Mouse (Mus musculus) intestine, embryonic 14.5 days (tissue): ENCODE data around the gene Mier2. TPM values are rescaled to one million over a fixed set of nuclear protein-coding genes. Genes with fewer than 3 reads are reported as not detected.

ENCODE experiments used
- ATAC-seq: fragments of 200-750 bp; cut with Nextera tagmentation; replicated peaks from 2 replicates; pipeline ENCODE4 v1.8.0; 2017; ENCODE audit warnings: low read depth, moderate number of reproducible peaks, moderate TSS enrichment, moderate library complexity; ENCODE audit not compliant: low FRiP score, low TSS enrichment
- DNase-seq: peaks from one replicate; pipeline ENCODE4 v3.0.0-alpha.2; 2018; ENCODE audit warnings: low spot score
- H3K27ac ChIP-seq: fragments of 300-500 bp; sonication (generic); 2 replicates; pipeline ENCODE4 v1.5.1; 2014; ENCODE audit warnings: low read depth, mild to moderate bottlenecking, control low read depth
- H3K27me3 ChIP-seq: fragments of 300-500 bp; sonication (generic); replicated peaks from 2 replicates; pipeline ENCODE4 v1.6.1; 2014; ENCODE audit warnings: low read length, control low read depth; ENCODE audit not compliant: control insufficient read depth, insufficient read depth
- H3K36me3 ChIP-seq: fragments of 300-500 bp; sonication (generic); 2 replicates; pipeline ENCODE4 v1.6.1; 2014; ENCODE audit warnings: low read length, control low read depth; ENCODE audit not compliant: control insufficient read depth, insufficient read depth
- H3K4me1 ChIP-seq: fragments of 300-500 bp; sonication (generic); replicated peaks from 2 replicates; pipeline ENCODE4 v1.6.1; 2014; ENCODE audit warnings: low read length, control low read depth, mixed read lengths; ENCODE audit not compliant: control insufficient read depth, insufficient read depth
- H3K4me2 ChIP-seq: fragments of 300-500 bp; sonication (generic); 2 replicates; pipeline ENCODE4 v1.6.1; 2014; ENCODE audit warnings: low read length
- H3K4me3 ChIP-seq: fragments of 300-500 bp; sonication (generic); 2 replicates; pipeline ENCODE4 v1.5.1; 2014; ENCODE audit warnings: low read depth, low read length, control low read depth, mixed read lengths
- H3K9ac ChIP-seq: fragments of 300-500 bp; sonication (generic); 2 replicates; pipeline ENCODE4 v1.6.1; 2014; ENCODE audit warnings: mild to moderate bottlenecking, low read length
- H3K9me3 ChIP-seq: fragments of 300-500 bp; sonication (generic); 2 replicates; pipeline ENCODE4 v1.6.1; 2016; ENCODE audit warnings: low read length, control low read depth; ENCODE audit not compliant: control insufficient read depth
- WGBS: fragments of 180-500 bp; shearing (Covaris S2); extraction: QIAGEN DNeasy Blood & Tissue Kit; methylation state at CpG from one replicate; pipeline ENCODE4 v1.1.7; 2014; 5-methylcytosine and 5-hydroxymethylcytosine counted together
- polyA plus RNA-seq: library from polyadenylated mRNA; unstranded; fragments of >200 nt; fragmentation: Nextera tagmentation; extraction: Ambion mirVana; gene quantifications from 2 replicates; pipeline ENCODE4 v1.2.1, GENCODE M21; 2014

Mier2 gene
- 47.9 and 48.0 TPM in 2 replicates for polyA plus RNA-seq

DNA sequence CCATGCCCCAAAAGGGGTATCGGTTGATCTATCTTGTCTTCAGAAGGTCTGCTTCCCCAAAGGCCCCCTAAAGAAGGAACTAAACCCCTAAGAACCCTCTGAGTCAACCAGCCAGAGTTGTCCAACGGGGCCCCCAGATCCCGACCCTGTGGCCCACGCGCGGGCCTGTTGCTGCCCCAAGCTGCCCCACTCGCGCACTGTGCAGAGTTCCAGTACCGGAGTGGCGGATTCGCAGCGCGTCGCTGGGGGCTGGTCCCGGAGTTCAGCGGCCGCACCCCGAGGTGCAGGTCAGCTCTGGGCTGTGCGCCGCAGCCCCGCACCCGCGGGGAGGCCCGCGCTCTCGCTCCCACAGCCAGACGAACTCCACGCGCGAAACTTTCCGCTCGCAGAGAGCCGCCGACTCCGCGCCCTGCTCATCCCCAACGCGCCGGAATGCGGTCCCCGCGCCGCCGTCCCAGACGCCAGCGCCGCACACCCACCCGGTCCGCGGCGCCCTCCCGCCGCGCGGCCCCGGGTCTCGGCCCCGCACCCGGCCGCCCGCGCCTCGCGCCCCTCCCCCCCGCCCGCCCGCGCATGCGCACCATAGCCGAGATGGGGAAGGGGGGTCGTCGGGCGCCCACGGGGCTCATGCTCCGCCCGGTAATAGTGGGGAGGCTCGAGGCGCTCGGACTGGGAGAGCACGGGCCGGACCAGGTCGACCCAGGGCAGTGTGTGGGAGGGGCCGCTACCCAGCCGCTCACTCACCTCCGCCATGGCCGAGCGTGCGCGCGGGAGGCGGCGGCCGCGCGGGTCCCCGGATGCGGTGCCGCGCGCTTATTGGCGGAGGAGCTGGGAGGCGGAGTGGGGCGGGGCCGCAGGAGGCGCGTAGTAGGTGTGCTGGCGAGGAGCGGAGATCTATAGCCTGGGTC, at the start of gene Mier2:
Gene Mier2, minus strand, starts transcription at position 870 of the 908 bp plus-strand sequence.
- Histone ChIP-seq H3K9me3 (no peaks in the 10 kb centered on the region), H3K4me1 (peaks cover 20% of the 10 kb centered on the region), H3K27me3 (no peaks in the 10 kb centered on the region), H3K4me3 (peak within 1 kb of the TSS; percentile 96), H3K4me2 (peak within 1 kb of the TSS; percentile 83), H3K9ac (peak within 1 kb of the TSS; percentile 95), H3K27ac (0 out of 2 replicates have a peak within 1 kb of the TSS, but pooled peaks have one; percentile 33), H3K36me3 (peaks cover 9% of the 10 kb centered on the region)
- peak; percentile 90 for DNase-seq
- WGBS = under 1% methylated on average over 97 of the region's 108 CpGs
- peak; percentile 89 for ATAC-seq

DNA sequence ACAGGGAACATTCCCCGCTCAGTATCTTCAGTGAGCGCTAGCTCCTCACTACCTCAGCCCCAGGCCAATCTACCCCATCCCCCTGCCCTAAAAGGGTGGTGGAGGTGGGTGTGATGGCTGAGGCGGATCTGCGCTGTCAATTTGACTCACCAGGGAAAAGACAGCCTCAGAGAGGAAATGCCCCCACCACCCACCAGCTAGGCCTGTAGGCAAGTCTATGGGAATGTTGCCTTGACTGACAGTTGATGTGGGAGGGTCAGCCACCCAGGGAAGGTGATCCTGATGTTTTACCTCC, 42.9 kb upstream of the Mier2 start:
- ATAC-seq (no peak), DNase-seq (no peak)
- H3K9ac ChIP-seq = no peak overlapping the region
- H3K4me2 ChIP-seq = no peak overlapping the region
- H3K4me3 ChIP-seq = no peak overlapping the region
- no peaks in the 10 kb centered on the region for H3K9me3 ChIP-seq
- H3K27me3 ChIP-seq = no peaks in the 10 kb centered on the region
- no peak overlapping the region for H3K27ac ChIP-seq
- H3K36me3 ChIP-seq = no peaks in the 10 kb centered on the region
- no peaks in the 10 kb centered on the region for H3K4me1 ChIP-seq
- 75% methylated on average over 4 of the region's 4 CpGs for WGBS

DNA sequence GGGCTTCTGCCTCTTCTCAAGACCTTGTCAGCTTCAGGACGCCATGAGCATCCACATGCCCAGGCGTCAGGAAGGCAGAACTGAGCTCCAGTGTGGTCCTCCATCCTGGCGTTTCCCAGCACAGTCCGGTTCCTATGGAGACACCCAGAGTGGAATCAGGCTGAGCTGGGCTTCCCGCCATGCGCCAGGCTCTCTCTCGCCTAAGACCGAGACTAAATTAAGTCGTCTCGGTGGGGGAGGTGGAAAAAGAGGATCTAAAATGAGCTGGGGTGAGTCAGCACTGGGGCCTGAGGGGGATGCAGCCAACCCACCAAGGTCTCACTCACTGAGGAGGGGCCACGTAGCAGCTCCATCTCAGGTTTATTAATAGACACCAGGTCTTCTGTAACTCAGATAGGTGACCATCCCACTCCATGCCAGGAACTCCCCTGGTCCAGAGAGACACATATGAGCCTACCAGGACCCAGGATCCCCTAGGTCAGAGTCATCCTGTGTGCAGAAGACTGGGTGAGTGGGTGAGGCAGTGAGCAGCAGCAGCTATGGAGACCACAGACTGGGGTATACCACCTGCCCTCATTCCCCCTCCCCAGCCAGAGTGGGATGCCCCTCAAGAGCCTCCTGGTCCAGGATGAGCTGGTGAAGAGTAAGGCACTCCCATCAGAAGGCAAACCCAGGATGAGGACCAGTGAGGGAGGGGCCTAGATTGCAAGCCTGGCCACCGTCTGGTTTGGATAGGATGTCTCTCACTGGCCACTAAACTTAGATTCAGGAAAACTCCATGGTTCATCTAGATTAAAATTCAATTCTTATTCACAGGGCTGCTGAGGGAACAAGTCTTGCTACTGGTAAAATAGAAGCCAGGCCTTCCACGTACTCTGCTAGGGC, 42.3 kb upstream of the Mier2 start:
- Histone ChIP-seq H3K4me1 (no peaks in the 10 kb centered on the region), H3K4me3 (no peak overlapping the region), H3K9me3 (no peaks in the 10 kb centered on the region), H3K27ac (no peak overlapping the region), H3K4me2 (no peak overlapping the region), H3K36me3 (no peaks in the 10 kb centered on the region), H3K9ac (no peak overlapping the region), H3K27me3 (no peaks in the 10 kb centered on the region)
- DNase-seq (no peak), ATAC-seq (no peak)
- WGBS = 40% methylated on average over 13 of the region's 13 CpGs

DNA sequence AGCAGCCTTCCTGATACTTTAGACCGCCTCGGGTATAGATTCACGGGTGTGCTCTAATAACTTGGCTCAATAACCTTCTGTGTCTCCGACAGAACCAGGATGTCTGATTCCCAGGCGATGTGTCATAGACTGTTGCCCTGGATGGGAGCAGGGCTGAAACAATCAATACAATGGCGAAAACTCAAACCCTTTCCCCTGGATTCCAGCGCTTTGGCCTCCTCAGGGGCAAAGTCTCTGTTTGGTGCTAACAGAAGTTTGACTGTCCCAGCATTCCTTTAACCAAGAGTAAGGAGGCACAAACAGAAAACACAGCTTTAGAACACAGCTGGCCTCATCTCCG, 40.6 kb upstream of the Mier2 start:
- WGBS = 59% methylated on average over 8 of the region's 8 CpGs
- no peak overlapping the region for H3K4me3 ChIP-seq
- no peaks in the 10 kb centered on the region for H3K36me3 ChIP-seq
- DNase-seq (no peak), ATAC-seq (0 out of 2 replicates have a peak, but pooled peaks have one; percentile 14)
- no peaks in the 10 kb centered on the region for H3K27me3 ChIP-seq
- no peak overlapping the region for H3K9ac ChIP-seq
- no peak overlapping the region for H3K4me2 ChIP-seq
- H3K4me1 ChIP-seq = no peaks in the 10 kb centered on the region
- no peaks in the 10 kb centered on the region for H3K9me3 ChIP-seq
- H3K27ac ChIP-seq = no peak overlapping the region

DNA sequence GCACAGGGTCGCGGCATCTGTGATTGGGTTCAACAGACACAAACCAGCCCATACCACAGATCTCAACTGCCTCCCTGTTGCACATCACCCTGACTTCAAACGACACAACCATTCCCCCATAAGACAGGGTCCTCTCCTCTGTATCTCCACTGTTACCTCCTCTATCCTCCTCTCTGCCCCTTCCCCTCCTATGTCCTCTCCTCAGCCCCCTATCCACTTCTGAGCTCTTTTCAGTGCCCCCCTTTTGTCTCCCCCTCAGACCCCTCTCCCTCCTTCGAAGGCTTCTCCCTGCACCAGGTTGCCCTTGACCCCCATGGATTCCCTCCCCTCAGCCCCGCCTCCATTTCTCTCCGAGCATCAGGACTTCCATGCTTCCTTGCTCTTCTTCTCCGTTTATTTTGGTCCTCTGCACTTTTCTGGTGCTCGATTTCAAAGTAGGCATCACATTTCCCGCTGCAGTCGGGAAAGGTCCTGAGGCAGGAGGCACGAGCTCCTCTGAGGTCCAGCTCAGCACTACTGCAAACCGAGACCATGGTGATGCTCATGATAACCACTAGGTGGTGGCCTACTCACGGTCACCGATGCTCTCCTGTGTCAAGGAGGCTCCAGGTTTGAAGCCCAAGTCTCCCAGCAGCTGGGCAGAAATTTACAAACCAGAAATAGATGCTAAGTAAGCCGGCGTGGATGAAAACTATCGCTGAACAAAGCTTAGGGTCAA, 40.0 kb upstream of the Mier2 start:
- no peaks in the 10 kb centered on the region for H3K9me3 ChIP-seq
- H3K27me3 ChIP-seq = no peaks in the 10 kb centered on the region
- 0 out of 2 replicates have a peak, but pooled peaks have one; percentile 82 for ATAC-seq
- no peaks in the 10 kb centered on the region for H3K4me1 ChIP-seq
- no peak overlapping the region for H3K4me3 ChIP-seq
- peak; percentile 77 for DNase-seq
- no peak overlapping the region for H3K9ac ChIP-seq
- H3K36me3 ChIP-seq = no peaks in the 10 kb centered on the region
- no peak overlapping the region for H3K27ac ChIP-seq
- WGBS = 15% methylated on average over 17 of the region's 17 CpGs
- H3K4me2 ChIP-seq = no peak overlapping the region

DNA sequence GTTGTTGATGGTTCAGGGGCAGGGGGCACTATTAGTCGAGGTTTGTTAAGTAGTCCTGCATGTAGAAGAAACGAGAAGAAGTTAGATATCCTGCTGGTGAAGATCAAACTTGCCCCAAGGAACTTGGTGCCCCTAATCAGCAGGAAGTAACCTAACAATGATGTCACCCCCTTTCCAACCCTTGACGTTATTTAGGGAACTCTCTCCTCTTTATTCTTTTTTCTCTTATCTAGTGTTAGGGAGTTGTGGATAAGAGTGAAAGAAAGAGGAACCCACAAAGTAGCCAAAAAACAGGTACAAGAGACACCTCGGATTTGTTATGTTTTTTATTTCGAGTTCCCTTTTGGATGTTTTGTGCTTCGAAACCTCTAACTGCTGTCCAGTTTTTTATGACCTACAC, 39.1 kb upstream of the Mier2 start:
- H3K9ac ChIP-seq = no peak overlapping the region
- no peaks in the 10 kb centered on the region for H3K27me3 ChIP-seq
- H3K9me3 ChIP-seq = no peaks in the 10 kb centered on the region
- WGBS = 53% methylated on average over 6 of the region's 6 CpGs
- no peak overlapping the region for H3K27ac ChIP-seq
- ATAC-seq (no peak), DNase-seq (no peak)
- H3K36me3 ChIP-seq = no peaks in the 10 kb centered on the region
- no peak overlapping the region for H3K4me3 ChIP-seq
- no peaks in the 10 kb centered on the region for H3K4me1 ChIP-seq
- H3K4me2 ChIP-seq = no peak overlapping the region

DNA sequence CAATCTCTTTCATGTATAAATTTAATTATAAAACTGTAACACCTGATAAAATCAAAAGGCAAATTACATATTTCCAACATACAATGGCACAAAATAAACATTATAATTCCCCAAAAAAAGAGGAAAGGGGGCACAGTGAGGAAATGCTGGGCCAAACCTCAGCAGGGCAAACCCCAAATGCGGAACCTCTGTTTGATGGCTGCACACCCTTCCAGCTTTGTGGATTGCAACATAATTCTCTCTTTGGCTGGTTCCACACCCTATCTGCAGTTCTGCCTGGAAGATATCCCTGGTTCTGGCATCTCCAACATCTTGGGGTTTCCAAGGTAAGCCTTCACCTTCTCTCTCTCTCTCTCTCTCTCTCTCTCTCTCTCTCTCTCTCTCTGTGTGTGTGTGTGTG, 35.7 kb upstream of the Mier2 start:
- no peak overlapping the region for H3K9ac ChIP-seq
- H3K4me1 ChIP-seq = no peaks in the 10 kb centered on the region
- H3K4me3 ChIP-seq = no peak overlapping the region
- WGBS = 85% methylated on average over 1 of the region's 1 CpGs
- no peak overlapping the region for H3K4me2 ChIP-seq
- no peaks in the 10 kb centered on the region for H3K9me3 ChIP-seq
- no peak overlapping the region for H3K27ac ChIP-seq
- ATAC-seq = no peak
- DNase-seq = no peak
- H3K36me3 ChIP-seq = no peaks in the 10 kb centered on the region
- no peaks in the 10 kb centered on the region for H3K27me3 ChIP-seq

DNA sequence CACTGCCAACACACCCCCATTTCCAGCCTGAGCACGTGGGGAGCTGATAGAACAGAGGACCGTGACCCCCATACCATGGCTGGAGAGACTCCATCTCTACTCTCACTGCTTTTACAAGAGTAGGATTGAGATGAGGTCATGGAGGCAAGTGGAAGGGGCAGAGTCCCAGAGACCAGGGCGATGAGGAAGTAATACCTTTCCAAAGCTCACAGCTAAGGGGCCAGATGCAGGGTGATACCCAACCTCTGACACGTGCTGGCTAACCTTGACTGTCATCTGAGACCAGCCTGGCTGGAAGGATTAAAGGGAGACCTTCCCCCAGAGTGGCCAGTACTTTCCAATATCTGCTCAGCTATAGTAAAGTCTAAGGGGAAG, 32.7 kb upstream of the Mier2 start:
- no peaks in the 10 kb centered on the region for H3K9me3 ChIP-seq
- no peak overlapping the region for H3K27ac ChIP-seq
- 58% methylated on average over 4 of the region's 4 CpGs for WGBS
- DNase-seq (no peak), ATAC-seq (peak; percentile 62; the same call in 1 of the 2 replicates)
- no peak overlapping the region for H3K4me3 ChIP-seq
- H3K27me3 ChIP-seq = no peaks in the 10 kb centered on the region
- no peak overlapping the region for H3K9ac ChIP-seq
- no peaks in the 10 kb centered on the region for H3K4me1 ChIP-seq
- H3K4me2 ChIP-seq = no peak overlapping the region
- H3K36me3 ChIP-seq = no peaks in the 10 kb centered on the region
